Mouse (Mus musculus) cerebellum, postnatal 25 days (tissue): ENCODE measurements around the gene Cd6.

ENCODE experiments used
- DNase-seq, 2 experiments: peaks; one replicate each; pipeline ENCODE4 v3.0.0; 2021; ENCODE audit warnings: mixed read lengths in 2 of 2

Gene Cd6

DNA sequence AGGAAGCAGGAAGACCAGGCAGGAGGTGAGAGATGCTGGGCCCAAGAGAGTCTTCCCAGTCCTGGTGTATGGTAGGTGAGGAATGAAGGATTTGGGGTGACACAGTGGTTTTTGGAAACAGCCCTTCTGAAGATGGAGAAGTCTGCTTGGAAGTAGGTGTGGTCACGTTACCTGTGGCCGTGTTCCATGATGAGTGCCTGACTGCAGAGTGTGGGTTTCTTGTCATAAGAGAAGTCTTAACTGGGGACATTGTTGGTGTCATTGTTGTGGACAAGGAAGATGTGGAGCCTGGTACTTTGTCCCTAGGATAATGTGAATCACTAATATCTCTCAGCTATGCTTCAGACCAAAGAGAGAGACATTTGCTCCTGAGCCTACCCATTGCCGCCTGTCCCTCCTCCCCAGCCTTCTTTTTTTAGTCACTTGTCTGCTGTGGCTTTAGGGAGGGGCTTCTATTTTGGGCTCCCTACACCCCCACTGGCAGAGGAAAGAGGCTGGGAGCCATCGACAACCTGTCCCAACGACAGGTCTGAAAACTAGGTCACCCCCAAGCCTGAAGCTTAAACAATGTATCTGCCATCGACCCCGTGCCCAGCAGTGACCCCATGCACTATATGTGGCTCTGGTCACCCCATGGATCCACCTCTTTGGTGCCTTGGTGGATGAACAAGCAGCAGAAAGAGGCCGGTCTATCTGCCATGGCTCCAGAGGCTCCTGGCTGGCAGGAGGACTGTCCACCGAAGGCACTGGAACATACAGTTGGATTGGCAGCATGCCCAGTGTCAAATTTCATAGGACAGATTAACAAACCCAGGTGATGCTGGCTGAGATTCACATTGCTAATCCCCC, 69.7 kb downstream of the Cd6 start:
- peak; percentile 80 to 83 for DNase-seq

GRCm38 (mm10) chr19:10759525-10759924, 70.3 kb downstream of the Cd6 start:
- DNase-seq = no peak

DNA sequence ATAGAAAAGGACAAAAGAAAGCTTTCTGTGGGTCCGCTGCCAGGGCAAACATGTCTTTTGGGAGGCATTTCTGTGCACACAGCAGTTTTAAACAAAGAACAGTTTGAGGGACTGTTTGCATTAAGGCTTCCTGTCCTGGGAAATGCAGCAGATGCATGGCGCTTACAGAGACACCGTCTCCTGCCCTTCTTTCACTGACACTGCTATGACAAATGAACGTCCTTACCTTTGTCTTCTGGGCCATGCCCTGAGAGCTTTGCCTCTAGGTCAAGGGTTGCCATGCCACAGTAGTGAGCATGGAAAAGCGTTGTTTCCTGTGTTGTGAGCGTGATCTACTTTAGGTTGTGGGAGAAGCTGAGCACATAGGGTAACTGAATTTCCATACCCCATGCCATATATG, 71.2 kb downstream of the Cd6 start:
- no peak for DNase-seq

GRCm38 (mm10) chr19:10757526-10757925, 72.3 kb downstream of the Cd6 start:
- peak; percentile 65 to 70 for DNase-seq

- DNase-seq = no peak
These were observed 72.7 kb downstream of the Cd6 start for GRCm38 (mm10) chr19:10757125-10757524.

GRCm38 (mm10) chr19:10752646-10753045, 77.2 kb downstream of the Cd6 start:
- DNase-seq = no peak

DNA sequence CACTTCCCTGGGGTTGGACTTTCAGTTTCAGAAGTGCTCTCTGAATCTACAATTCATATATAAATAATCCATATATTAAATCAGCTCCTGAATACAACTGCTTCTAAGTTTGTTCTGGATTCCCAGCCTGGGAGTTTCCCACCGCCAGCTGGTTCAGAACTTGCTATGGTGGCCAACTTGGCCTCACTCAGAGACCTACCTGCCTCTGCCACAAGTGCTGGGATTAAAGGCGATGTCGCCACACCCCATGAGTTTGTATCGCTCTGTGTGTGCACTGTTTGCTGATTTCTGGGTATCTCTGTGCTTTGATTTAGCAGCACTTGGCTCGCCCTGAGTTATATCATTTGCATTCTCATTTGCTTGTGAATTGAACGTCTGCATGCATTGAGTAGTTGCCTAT, 77.8 kb downstream of the Cd6 start:
- no peak for DNase-seq

- DNase-seq = no peak
These were observed 78.3 kb downstream of the Cd6 start for GRCm38 (mm10) chr19:10751607-10752006.

- DNase-seq = no peak
These were observed 79.7 kb downstream of the Cd6 start for GRCm38 (mm10) chr19:10750161-10750560.

DNA sequence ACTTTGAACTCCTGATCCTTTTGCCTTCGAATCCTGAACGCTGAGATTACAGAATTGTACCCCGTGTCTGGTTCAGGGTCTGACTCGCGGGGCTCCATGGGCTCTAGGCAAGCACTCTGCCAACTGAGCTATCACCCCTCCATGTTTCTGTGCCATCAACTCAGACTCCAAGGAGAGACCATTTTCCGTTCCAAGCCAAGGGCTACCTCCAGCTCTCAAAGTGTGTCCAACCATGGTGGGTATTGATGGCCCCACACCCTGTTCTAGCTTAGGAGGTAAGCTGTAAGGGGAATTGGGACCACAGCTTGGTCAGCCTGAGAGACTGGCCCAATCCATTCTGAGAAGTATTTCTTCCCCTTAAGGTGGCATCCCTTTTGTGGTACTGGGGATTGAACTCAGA, 80.6 kb downstream of the Cd6 start:
- DNase-seq = no peak

DNA sequence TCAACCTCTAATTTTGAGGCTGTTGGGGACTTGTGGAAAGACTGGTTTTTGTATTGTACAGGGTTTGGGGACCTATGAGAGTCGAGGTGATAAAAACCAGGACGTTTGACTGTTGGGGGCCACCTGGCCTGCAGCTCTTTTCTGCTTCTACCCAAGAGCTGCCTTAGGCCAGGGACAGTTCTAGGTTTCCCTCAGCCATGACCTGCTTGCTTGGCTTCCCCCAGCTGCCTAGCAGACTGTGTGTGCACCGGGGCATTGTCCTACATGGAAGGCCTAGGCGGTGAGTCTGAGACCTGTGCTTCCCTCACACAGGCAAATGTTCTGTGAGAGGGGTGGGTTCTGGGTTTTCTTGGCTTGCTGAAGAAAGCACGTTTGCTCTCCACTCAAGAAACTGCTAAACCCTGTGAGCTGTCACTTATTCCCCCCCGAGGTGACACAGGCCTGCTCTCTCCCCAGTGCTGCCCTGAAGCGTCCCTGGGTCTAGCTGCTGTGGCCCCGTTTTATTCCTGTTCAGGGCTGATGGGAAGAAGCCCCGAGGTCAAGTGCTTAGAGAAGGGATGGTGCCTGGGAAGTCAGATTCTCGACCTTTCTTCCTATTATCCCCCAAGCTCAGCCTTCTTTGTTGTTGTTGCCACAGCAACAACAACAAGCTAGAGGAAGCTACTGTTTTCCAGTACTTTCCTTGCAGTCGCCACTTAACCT, 81.3 kb downstream of the Cd6 start:
- DNase-seq = no peak

DNA sequence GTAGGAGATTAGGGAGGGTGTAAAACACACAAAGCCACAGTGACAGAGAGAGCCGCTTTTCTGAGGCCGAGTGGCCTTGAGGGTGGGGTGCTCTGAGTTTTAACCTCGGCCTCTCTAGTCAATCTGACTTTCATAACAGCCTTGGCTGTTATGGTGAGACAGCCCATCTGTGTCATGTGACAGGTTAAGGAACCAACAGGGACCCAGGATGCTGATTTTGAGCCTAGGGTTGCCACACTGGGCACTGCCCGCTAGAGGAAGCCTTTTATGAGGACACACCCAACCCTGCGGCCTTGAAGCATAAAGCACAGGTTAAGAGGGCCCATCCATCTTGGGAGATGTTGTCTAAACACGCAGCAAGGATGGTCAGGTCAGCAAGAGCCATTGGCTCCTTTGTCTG, 82.1 kb downstream of the Cd6 start:
- no peak for DNase-seq

DNA sequence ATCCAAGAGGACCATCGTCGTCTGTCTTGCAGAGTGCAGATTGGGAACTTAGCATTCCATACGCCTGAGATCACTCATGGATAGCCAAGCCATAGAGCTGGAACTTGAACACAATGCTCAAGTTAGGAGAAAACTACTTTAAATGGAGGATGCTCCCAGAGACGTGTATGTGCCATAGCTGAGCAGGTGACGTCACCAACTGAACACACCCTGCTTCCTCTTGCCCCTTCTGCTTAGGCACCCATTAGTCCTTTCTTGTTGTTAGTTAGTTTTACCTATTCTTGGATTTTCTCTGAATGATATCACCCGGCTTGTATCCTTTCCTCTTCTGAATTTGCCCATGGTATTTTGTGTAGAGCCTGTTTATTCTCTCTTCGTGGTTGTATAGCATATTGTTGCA, 82.7 kb downstream of the Cd6 start:
- DNase-seq = no peak

DNA sequence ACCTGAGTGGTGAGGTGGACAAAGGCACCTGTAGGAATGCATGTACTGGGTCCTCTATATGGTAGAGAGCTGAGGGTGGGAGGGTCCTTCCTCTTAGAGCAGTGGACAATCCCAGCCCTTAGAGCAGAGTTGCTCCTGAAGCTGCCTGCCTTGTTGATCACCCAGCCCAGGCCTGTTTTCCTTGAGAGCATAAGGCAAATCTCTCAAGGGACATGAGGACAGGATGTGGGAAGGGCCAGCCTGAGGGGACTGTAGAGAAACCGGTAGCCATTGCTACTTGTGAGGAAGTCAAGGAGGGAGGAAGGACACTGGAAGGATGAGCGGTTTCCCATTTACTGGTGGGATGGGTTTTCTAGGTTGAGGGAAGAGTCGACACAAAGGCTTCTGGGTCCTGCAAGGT, 87.3 kb downstream of the Cd6 start:
- no peak for DNase-seq

DNA sequence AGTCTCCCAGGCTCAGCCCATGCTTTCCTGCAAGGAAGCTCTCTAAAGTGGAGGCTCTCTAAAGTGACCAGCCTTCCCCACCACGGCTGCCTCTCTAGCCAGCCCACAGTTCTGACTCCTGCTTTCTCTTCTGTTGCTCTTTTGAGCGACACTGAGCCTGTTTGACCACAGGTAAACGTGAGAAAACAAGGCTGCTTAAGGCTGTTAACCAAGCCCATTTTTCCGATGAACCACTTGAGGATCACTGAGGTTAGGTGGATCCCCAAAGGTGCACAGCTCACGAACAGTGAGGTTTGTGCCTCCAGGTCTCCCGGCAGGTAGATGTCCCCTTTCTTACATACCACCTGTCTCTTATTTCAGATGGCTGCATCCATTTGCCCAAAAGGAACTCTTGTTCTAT, 87.7 kb downstream of the Cd6 start:
- DNase-seq = no peak

DNA sequence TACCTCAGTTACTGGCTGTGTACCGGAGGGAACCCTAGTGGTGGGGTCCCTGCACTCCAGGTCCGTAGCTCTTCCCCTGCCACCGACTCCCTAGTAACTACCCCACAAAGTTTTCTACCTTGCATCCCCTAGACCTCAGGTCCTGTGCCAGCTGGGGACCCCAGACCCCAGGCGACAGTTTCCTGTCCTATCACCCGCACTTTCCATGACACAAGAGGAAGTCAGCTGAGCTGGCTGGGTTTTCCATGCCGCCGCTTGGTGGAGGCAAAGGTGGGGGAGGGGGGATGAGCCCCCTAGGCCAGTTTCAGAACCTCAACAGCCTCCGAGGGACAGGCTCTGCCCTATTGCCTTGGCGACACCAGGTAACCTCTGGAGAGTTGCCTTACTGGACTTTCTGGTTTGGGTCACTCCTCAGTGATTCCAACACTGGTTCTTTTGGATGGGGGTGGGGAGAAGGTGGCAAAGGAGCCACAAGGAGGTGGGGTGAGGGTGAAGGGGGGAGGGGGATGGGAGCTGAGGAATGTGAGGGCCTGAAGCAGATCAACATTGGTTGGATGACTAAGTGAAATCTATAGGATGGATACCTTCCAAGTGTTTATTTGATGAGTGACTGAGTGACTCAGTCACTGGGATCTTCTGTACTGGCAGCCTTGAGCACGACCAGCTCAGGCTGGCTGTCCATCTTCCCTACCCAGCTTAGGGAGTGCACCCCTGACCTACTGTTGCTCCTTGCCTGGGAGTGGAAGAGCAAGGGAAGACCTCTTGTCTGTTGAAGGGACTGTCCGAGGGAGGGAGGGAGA, 89.0 kb downstream of the Cd6 start:
- DNase-seq = no peak

DNA sequence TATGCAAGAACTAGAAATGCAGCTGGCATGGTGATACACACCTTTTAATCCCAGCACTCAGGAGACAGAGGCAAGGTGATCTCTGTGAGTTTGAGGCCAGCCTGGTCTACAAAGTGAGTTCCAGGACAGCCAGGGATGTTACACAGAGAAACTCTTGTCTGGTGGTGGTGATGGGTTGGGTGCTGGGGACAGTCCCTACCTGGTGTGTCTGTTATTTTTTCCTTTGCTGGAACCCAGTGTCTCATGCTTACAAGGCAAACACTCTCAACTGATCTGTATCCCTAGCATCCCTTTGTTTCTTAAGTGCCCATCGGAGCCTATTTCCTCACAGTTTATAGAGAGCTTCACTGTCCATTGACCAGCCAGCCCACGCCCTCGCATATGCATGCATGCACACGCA, 89.9 kb downstream of the Cd6 start:
- DNase-seq = no peak
